Mouse (Mus musculus) E14TG2a.4 (cell line): ENCODE results near the gene Syngr3.

Experiments used
- CTCF ChIP-seq: conservative IDR thresholded peaks from 2 replicates; pipeline ENCODE4 v1.5.1; 2014; ENCODE audit warnings: low read length
- NANOG ChIP-seq: IDR thresholded peaks from 2 replicates; pipeline ENCODE4 v1.6.1; 2014; ENCODE audit warnings: borderline replicate concordance, low read length, mixed read lengths
- POU5F1 ChIP-seq: IDR thresholded peaks from 2 replicates; pipeline ENCODE4 v1.6.1; 2014; ENCODE audit warnings: low read length, borderline replicate concordance

- TF ChIP-seq CTCF (no peak), POU5F1 (no peak), NANOG (no peak)
These were observed 2.6 kb upstream of the Syngr3 start for GRCm38 (mm10) chr17:24692385-24692784.
